Mouse (Mus musculus) heart, embryonic 16.5 days (tissue): Measurements from ENCODE around the gene Spata45. TPM values are rescaled to one million over a fixed set of nuclear protein-coding genes. Genes with fewer than 3 reads are reported as not detected.

ENCODE experiments used
- ATAC-seq: fragments of 200-750 bp; cut with Nextera tagmentation; replicated peaks from 2 replicates; pipeline ENCODE4 v1.8.0; 2017; ENCODE audit warnings: moderate number of reproducible peaks; ENCODE audit not compliant: insufficient read depth, low FRiP score; ENCODE audit errors: extremely low read depth
- H3K27ac ChIP-seq: fragments of 300-500 bp; sonication (generic); 2 replicates; pipeline ENCODE4 v1.5.1; 2014; ENCODE audit warnings: mild to moderate bottlenecking, low read length, control low read depth, moderate library complexity
- H3K27me3 ChIP-seq: fragments of 300-500 bp; sonication (generic); 2 replicates; pipeline ENCODE4 v1.6.1; 2014; ENCODE audit warnings: low read length, mixed read lengths; ENCODE audit not compliant: control insufficient read depth, insufficient read depth
- H3K36me3 ChIP-seq: fragments of 300-500 bp; sonication (generic); 2 replicates; pipeline ENCODE4 v1.6.1; 2014; ENCODE audit not compliant: control insufficient read depth, insufficient read depth
- H3K4me1 ChIP-seq: fragments of 300-500 bp; sonication (generic); 2 replicates; pipeline ENCODE4 v1.6.1; 2014; ENCODE audit warnings: low read length, mixed read lengths; ENCODE audit not compliant: control insufficient read depth, insufficient read depth
- H3K4me2 ChIP-seq: fragments of 300-500 bp; sonication (generic); 2 replicates; pipeline ENCODE4 v1.6.1; 2014; ENCODE audit warnings: low read depth, mild to moderate bottlenecking, control low read depth, low read length
- H3K4me3 ChIP-seq: fragments of 300-500 bp; sonication (generic); 2 replicates; pipeline ENCODE4 v1.5.1; 2014; ENCODE audit warnings: mild to moderate bottlenecking, control low read depth, low read length
- H3K9ac ChIP-seq: fragments of 300-500 bp; sonication (generic); 2 replicates; pipeline ENCODE4 v1.6.1; 2014; ENCODE audit warnings: low read length, control low read depth
- H3K9me3 ChIP-seq: fragments of 300-500 bp; sonication (generic); replicated peaks from 2 replicates; pipeline ENCODE4 v1.6.1; 2016; ENCODE audit warnings: low read length; ENCODE audit not compliant: control insufficient read depth
- WGBS: fragments of 180-500 bp; shearing (Covaris S2); extraction: QIAGEN DNeasy Blood & Tissue Kit; methylation state at CpG from one replicate; pipeline ENCODE4 v1.1.7; 2014; 5-methylcytosine and 5-hydroxymethylcytosine counted together
- polyA plus RNA-seq: library from polyadenylated mRNA; unstranded; fragments of >200 nt; fragmentation: Nextera tagmentation; extraction: Ambion mirVana; gene quantifications from 2 replicates; pipeline ENCODE4 v1.2.1, GENCODE M21; 2015

The Spata45 gene
- polyA plus RNA-seq, 1 experiment from 2014 or later, result not detected

DNA sequence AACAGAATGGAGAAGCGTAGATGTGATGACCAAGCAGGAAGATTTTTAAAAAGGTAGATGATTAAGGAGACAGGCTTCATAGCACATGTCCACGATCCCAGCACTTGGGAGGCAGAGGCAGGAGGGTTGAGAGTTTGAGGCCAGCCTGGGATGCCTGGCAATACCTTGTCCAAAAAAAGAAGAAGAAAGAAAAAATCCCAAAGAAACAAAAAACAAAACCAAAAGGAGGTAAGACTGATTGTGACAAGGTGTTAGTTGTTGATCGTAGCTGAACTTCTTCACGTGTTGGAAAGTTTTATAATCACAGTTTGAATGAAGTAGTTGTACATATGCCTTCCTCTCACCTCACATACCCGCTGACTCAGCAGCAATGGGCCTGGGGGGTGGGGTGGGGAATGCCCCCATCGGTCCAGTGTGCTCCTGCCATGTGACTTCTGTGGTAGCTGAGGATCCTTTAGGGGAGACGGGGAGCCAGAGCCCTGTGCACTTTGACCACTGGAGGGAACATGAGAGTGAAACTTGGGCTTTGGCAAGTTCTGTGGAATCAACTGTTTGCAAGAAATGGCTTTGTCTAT lies 50.0 kb downstream of the Spata45 start:
- WGBS, result 76% methylated on average over 7 of the region's 7 CpGs
- H3K36me3 ChIP-seq, result peaks cover 9% of the 10 kb centered on the region
- H3K4me3 ChIP-seq, result no peak overlapping the region
- H3K27me3 ChIP-seq, result 0 out of 2 replicates have a peak, but pooled peaks cover 2% of the 10 kb centered on the region
- no peaks in the 10 kb centered on the region for H3K9me3 ChIP-seq
- no peak overlapping the region for H3K4me2 ChIP-seq
- no peak overlapping the region for H3K9ac ChIP-seq
- H3K27ac ChIP-seq, result no peak overlapping the region
- H3K4me1 ChIP-seq, result no peaks in the 10 kb centered on the region
- ATAC-seq, result no peak

DNA sequence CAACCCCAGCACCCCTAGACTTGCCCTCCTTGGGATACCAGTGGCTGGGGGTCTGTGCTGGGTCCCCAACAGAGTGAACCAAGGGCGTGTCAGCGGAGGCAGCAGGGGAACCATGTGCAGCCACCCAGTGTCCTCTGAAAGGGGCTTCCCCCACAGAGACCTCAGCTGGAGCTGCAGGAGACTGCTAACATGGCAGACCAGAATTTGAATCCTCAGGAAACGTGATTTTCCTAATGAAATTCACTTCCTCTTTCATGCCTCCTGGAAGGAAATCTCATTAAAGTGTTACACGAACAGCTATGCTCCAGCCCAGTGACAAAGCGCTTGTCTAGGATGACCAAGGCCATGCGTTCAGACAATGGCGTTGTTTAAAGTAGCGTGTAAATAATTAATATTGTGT lies 50.5 kb downstream of the Spata45 start:
- H3K4me3 ChIP-seq, result no peak overlapping the region
- WGBS, result 82% methylated on average over 8 of the region's 8 CpGs
- no peaks in the 10 kb centered on the region for H3K9me3 ChIP-seq
- H3K27ac ChIP-seq, result no peak overlapping the region
- H3K4me1 ChIP-seq, result no peaks in the 10 kb centered on the region
- H3K4me2 ChIP-seq, result no peak overlapping the region
- H3K36me3 ChIP-seq, result peaks cover 5% of the 10 kb centered on the region
- no peak for ATAC-seq
- 0 out of 2 replicates have a peak, but pooled peaks cover 2% of the 10 kb centered on the region for H3K27me3 ChIP-seq
- H3K9ac ChIP-seq, result no peak overlapping the region

GRCm38 (mm10) chr1:191087955-191088354 lies 51.5 kb downstream of the Spata45 start:
- no peak for ATAC-seq
- H3K27me3 ChIP-seq, result 0 out of 2 replicates have a peak, but pooled peaks cover 2% of the 10 kb centered on the region
- H3K9ac ChIP-seq, result no peak overlapping the region
- H3K4me1 ChIP-seq, result no peaks in the 10 kb centered on the region
- peaks cover 5% of the 10 kb centered on the region for H3K36me3 ChIP-seq
- 75% methylated on average over 5 of the region's 5 CpGs for WGBS
- no peaks in the 10 kb centered on the region for H3K9me3 ChIP-seq
- H3K4me3 ChIP-seq, result no peak overlapping the region
- no peak overlapping the region for H3K4me2 ChIP-seq
- H3K27ac ChIP-seq, result no peak overlapping the region

DNA sequence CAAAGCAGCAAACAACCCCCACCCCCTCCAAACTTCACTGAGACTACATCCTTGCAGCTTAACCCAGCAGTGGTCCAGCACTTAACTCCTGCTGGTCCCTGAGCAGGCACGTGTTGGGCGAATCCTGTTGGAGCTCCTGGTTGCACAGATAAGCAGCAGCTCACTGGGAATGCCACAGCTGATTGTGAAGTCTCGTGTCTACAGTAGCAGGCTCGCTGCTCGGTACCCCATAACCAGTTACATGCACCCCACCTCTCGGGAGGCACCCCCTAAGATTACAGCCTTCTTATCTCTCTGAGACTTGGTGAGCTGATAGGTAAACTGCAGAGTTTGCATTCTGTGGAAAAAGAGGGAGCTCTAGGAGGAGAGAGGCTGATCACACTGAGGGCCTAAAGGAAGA lies 52.9 kb downstream of the Spata45 start:
- H3K9ac ChIP-seq, result no peak overlapping the region
- no peaks in the 10 kb centered on the region for H3K9me3 ChIP-seq
- H3K4me2 ChIP-seq, result no peak overlapping the region
- ATAC-seq, result no peak
- H3K27me3 ChIP-seq, result 0 out of 2 replicates have a peak, but pooled peaks cover 2% of the 10 kb centered on the region
- 34% methylated on average over 6 of the region's 6 CpGs for WGBS
- peaks cover 3% of the 10 kb centered on the region; the same call in 1 of the 2 replicates for H3K36me3 ChIP-seq
- H3K4me3 ChIP-seq, result no peak overlapping the region
- H3K27ac ChIP-seq, result no peak overlapping the region
- no peaks in the 10 kb centered on the region for H3K4me1 ChIP-seq

DNA sequence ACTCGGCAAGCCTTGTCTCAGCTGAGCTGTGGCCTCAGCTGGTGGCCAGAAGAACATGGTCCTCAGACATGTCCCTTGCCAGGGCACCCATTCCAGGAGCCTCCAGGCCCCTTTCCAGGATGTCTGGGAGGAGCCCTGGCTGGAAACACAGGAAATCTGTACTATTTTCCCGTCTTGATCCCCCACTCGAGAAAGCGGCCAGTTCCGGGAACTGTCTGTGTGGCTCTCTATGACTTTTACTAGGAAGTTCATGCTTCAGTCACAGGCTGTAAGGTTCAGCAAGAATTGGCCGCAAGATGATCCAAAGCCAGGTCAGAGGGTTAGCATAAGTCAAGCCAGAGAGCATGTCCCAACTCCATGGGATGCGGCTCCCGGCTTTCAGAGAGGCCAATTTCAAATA lies 55.6 kb downstream of the Spata45 start:
- no peak overlapping the region for H3K9ac ChIP-seq
- H3K9me3 ChIP-seq, result no peaks in the 10 kb centered on the region
- ATAC-seq, result no peak
- no peak overlapping the region for H3K27ac ChIP-seq
- H3K4me2 ChIP-seq, result no peak overlapping the region
- 0 out of 2 replicates have a peak, but pooled peaks cover under 1% of the 10 kb centered on the region for H3K4me1 ChIP-seq
- no peak overlapping the region for H3K4me3 ChIP-seq
- 66% methylated on average over 8 of the region's 8 CpGs for WGBS
- H3K36me3 ChIP-seq, result no peaks in the 10 kb centered on the region
- 0 out of 2 replicates have a peak, but pooled peaks cover 2% of the 10 kb centered on the region for H3K27me3 ChIP-seq

Other genes starting within 250 kb of the Spata45 start
- 10.3 TPM in 2 replicates for gene Rps6kc1, start 124.9 kb upstream of the Spata45 start, polyA plus RNA-seq
- gene Angel2, start 111.5 kb upstream of the Spata45 start, polyA plus RNA-seq, result 29.5 and 30.1 TPM in 2 replicates
- gene Vash2, start 57.3 kb upstream of the Spata45 start, polyA plus RNA-seq, result 48.3 and 50.6 TPM in 2 replicates
- 3.3 TPM in 2 replicates for gene Flvcr1, start 10.5 kb upstream of the Spata45 start, polyA plus RNA-seq
- gene Tatdn3, start 26.3 kb downstream of the Spata45 start, polyA plus RNA-seq, result 17.9 and 20.3 TPM in 2 replicates
- gene Nsl1, start 26.4 kb downstream of the Spata45 start, polyA plus RNA-seq, result 12.0 and 15.4 TPM in 2 replicates
- 2.2 and 2.8 TPM in 2 replicates for gene Batf3, start 61.2 kb downstream of the Spata45 start, polyA plus RNA-seq
- not detected in 2 replicates for gene Fam71a, start 128.2 kb downstream of the Spata45 start, polyA plus RNA-seq
- 14.6 and 16.8 TPM in 2 replicates for gene Atf3, start 181.4 kb downstream of the Spata45 start, polyA plus RNA-seq